Mouse (Mus musculus) c-Kit-positive CD71-positive TER-119-positive erythroid progenitor cells, embryonic 14.5 days (primary cell): ENCODE measurements around the gene Ccnt1.
A peak's percentile ranks its signal among the peaks of the same experiment; 100 is the strongest.

Experiments
- DNase-seq: peaks from one replicate; pipeline ENCODE4 v3.0.0-alpha.2; 2013; ENCODE audit warnings: low spot score

Ccnt1 gene

GRCm38 (mm10) chr15:98595049-98595448 is 24.3 kb upstream of the Ccnt1 start:
- no peak for DNase-seq

- DNase-seq = no peak
Measured at GRCm38 (mm10) chr15:98594193-98594592, 23.5 kb upstream of the Ccnt1 start.

GRCm38 (mm10) chr15:98591396-98591795 is 20.7 kb upstream of the Ccnt1 start:
- no peak for DNase-seq

GRCm38 (mm10) chr15:98589640-98590336 is 19.1 kb upstream of the Ccnt1 start:
- no peak for DNase-seq

- no peak for DNase-seq
Measured at GRCm38 (mm10) chr15:98587751-98588150, 17.0 kb upstream of the Ccnt1 start.

- peak; percentile 58 for DNase-seq
Measured at GRCm38 (mm10) chr15:98586141-98586540, 15.4 kb upstream of the Ccnt1 start.

GRCm38 (mm10) chr15:98585421-98585820 is 14.7 kb upstream of the Ccnt1 start:
- DNase-seq = no peak

GRCm38 (mm10) chr15:98582996-98583395 is 12.3 kb upstream of the Ccnt1 start:
- DNase-seq = no peak

GRCm38 (mm10) chr15:98582410-98582809 is 11.7 kb upstream of the Ccnt1 start:
- no peak for DNase-seq

GRCm38 (mm10) chr15:98579795-98580464 is 9.2 kb upstream of the Ccnt1 start:
- peak; percentile 82 for DNase-seq

GRCm38 (mm10) chr15:98579310-98579709 is 8.6 kb upstream of the Ccnt1 start:
- no peak for DNase-seq

GRCm38 (mm10) chr15:98573293-98573692 is 2.6 kb upstream of the Ccnt1 start:
- DNase-seq = no peak

GRCm38 (mm10) chr15:98569795-98570365 is 843 bp downstream of the Ccnt1 start:
- no peak for DNase-seq

- no peak for DNase-seq
Measured at GRCm38 (mm10) chr15:98569216-98569615, 1.5 kb downstream of the Ccnt1 start.

GRCm38 (mm10) chr15:98568256-98569033 is 2.3 kb downstream of the Ccnt1 start:
- DNase-seq = peak; percentile 27

GRCm38 (mm10) chr15:98567278-98568134 is 3.2 kb downstream of the Ccnt1 start:
- DNase-seq = peak; percentile 99

GRCm38 (mm10) chr15:98566973-98567277 is 3.8 kb downstream of the Ccnt1 start:
- DNase-seq = no peak

GRCm38 (mm10) chr15:98557186-98557585 is 13.5 kb downstream of the Ccnt1 start:
- no peak for DNase-seq

GRCm38 (mm10) chr15:98555881-98556280 is 14.8 kb downstream of the Ccnt1 start:
- no peak for DNase-seq

GRCm38 (mm10) chr15:98552758-98553157 is 18.0 kb downstream of the Ccnt1 start:
- no peak for DNase-seq

- no peak for DNase-seq
Measured at GRCm38 (mm10) chr15:98546843-98547242, 23.9 kb downstream of the Ccnt1 start.

- no peak for DNase-seq
Measured at GRCm38 (mm10) chr15:98545151-98545550, 25.6 kb downstream of the Ccnt1 start.
